Mouse (Mus musculus) left cerebral cortex, postnatal 25 days (tissue): ENCODE data around the gene Sh3bp2. TPM values are rescaled to one million over a fixed set of nuclear protein-coding genes. Genes with fewer than 3 reads are reported as not detected.

Source experiments
- DNase-seq, 2 experiments: peaks; one replicate each; pipeline ENCODE4 v3.0.0; 2022; ENCODE audit warnings: low spot score in 2 of 2, mixed read lengths in 1 of 2
- intact Hi-C: fragments of 180-260 bp; cut with DNase I; formaldehyde crosslinking; loops from one replicate; pipeline ENCODE4 v1.15.1; 2025
- microRNA-seq, 2 experiments: library from miRNA; unstranded; fragments of <30 nt; microRNA quantifications; one replicate each; pipeline ENCODE4 v1.2.0; 2022
- total RNA-seq, 2 experiments: library from RNA; stranded (reverse); gene quantifications; 2 replicates each; pipeline ENCODE4 v1.2.3; 2021

Gene Sh3bp2
- total RNA-seq, 2 experiments from 2014 or later, result 2.1 to 4.9 TPM

DNA sequence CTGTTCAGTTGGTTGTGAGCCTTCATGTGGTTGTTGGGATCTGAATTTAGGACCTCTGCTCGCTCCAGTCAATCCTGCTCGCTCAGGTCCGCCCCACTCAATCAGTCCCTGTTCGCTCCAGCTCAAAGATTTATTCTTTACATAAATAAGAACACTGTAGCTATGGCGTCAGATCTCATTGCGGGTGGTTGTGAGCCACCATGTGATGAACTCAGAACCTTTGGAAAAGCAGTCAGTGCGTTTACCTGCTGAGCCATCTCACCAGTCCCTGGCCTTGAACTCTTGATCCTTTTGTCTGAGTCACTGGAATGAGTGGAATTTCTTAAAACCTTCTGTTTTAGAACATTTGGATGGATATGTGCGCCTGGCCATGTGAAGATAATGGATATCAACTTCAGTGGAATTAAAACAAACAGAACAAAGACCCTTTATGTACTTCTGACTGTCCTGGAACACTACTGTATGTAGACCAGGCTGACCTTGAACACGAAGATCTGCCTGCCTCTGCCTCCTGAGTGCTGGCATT is 67.6 kb downstream of the Sh3bp2 start:
- intact Hi-C loops, result no loop called here
- DNase-seq, result no peak

DNA sequence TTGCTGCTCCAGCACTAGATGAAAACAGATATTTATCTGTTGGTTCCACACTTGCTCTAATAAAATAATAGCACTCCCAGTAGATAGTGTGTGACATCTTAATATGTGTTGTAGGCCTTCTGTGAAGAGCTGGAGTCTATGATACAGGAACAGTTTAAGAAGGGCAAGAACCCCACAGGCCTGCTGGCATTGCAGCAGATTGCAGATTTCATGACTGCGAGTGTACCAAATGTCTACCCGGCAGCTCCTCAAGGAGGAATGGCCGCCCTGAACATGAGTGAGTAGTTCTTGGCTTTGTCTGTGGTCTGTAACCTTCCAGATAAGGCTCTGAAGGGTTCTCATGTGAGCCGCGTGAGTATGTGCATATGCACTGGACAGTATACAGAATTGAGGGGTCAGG is 78.9 kb downstream of the Sh3bp2 start:
- intact Hi-C loops, result no loop called here
- no peak for DNase-seq

DNA sequence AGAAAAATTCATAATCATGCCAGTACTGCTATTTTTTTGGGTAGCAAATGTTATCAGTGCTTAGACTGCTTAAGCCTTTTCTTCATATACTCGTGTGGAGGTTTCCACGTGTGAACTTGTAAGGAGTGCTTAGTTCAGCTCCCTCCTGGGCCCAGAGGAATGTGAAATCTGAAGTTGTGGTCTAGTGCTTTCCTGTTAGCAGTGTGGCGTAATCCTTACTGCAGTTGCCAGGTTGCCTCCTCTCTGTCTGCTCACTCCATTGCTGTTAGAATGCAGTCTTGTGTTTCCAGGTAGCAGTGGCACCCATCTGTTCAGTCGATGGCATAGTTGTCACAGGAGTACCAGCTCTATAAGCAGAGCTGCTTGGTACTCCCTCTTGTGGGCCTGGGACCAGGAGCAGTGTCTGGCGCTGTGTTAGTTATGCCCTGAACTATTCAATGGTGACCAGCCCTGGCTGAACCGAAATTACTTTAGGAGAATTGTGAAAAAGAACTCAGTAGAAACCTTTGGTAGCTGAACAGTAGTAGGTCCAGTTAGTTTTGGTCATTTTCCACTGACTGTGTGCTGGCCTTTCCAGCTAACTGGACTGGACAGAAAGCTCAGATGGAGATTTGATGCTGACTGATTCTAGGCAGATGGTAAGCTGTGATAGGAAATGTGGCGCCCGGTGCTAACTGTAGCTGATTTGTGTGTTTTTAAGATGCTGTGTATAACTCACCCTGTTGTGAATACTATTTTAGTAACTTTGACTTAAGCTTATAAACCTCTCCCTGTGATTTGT is 81.7 kb downstream of the Sh3bp2 start:
- peak in 1 of 2 experiments; percentile 23 for DNase-seq
- intact Hi-C loops, result no loop called here

DNA sequence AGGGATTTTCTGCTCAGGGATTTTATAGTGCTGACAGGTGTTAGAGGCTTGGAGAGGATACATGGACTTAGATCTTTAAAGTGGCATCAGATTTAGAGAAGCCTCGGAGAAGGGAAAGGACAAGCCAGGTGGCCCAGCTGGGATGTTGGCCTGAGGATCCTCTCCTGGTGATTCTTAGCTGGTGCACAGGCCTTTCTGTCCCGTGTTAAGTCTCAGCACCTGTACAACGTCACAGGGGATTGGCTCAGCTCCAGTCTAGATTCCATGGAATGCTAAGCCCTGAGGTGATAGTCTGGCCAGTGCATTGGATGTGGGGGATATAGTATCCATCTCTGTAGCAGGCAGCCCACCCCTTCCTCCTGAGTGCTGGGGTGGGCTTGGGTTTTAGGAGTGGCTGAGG is 82.6 kb downstream of the Sh3bp2 start:
- DNase-seq, result no peak
- intact Hi-C loops, result no loop called here

DNA sequence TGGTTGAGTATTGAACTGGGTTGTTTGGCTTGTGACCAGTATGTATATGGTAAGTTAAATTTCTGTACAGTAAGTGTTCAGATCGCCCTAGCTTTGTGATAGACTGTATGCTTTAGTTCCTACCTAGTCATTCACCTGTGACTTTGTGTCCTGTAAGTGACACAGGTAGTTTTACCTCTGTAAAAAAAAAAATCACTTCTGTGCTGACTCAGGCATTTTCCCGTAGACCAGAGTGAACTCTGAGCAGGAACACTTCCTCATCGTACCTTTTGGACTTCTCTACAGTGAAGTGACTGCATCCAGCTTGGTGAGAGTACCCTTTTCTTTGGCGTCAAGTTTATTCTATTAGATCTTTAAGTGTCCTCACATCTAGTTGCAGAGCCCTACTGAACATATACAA is 84.3 kb downstream of the Sh3bp2 start:
- no peak for DNase-seq
- intact Hi-C loops, result no loop called here

Small RNAs within 50 kb of the gene (microRNA-seq; reads per million reads assigned to microRNA genes)
- gene Mir7036b, result 0.25 to 0.67 reads per million in 2 experiments

Other genes starting within 250 kb of the Sh3bp2 start
- 10 to 100 TPM; 40.6 to 62.2 TPM for gene Zfyve28, start 237.4 kb upstream of the Sh3bp2 start, total RNA-seq
- gene Cfap99, start 237.2 kb upstream of the Sh3bp2 start, total RNA-seq, result 1 to 10 TPM in 1 of 2 experiments, under 1 TPM in 1; 0.71 to 1.1 TPM
- gene Rnf4, start 189.5 kb upstream of the Sh3bp2 start, total RNA-seq, result 10 to 100 TPM; 86.9 to 89.8 TPM
- gene Fam193a, start 155.9 kb upstream of the Sh3bp2 start, total RNA-seq, result 10 to 100 TPM; 38.1 to 39.7 TPM
- 10 to 100 TPM; 13.0 to 13.1 TPM for gene Tnip2, start 11.8 kb upstream of the Sh3bp2 start, total RNA-seq
- gene Add1, start 47.8 kb downstream of the Sh3bp2 start, total RNA-seq, result 100 to 1,000 TPM; 415 to 423 TPM
- gene Mfsd10, start 111.4 kb downstream of the Sh3bp2 start, total RNA-seq, result 10 to 100 TPM; 39.7 to 41.6 TPM
- gene Nop14, start 134.3 kb downstream of the Sh3bp2 start, total RNA-seq, result 10 to 100 TPM; 13.0 to 15.0 TPM
- 1 to 10 TPM; 2.1 to 3.4 TPM for gene Grk4, start 134.5 kb downstream of the Sh3bp2 start, total RNA-seq
- gene Htt, start 235.9 kb downstream of the Sh3bp2 start, total RNA-seq, result 10 to 100 TPM; 79.2 to 82.5 TPM